Mouse (Mus musculus): Measurements from ENCODE around the gene Gfra4.
"Not testable (repeated sequence)": the region's sequence is repeated elsewhere in the genome, so short reads cannot be mapped to it uniquely, and the experiment has no call there.

Gene Gfra4

DNA sequence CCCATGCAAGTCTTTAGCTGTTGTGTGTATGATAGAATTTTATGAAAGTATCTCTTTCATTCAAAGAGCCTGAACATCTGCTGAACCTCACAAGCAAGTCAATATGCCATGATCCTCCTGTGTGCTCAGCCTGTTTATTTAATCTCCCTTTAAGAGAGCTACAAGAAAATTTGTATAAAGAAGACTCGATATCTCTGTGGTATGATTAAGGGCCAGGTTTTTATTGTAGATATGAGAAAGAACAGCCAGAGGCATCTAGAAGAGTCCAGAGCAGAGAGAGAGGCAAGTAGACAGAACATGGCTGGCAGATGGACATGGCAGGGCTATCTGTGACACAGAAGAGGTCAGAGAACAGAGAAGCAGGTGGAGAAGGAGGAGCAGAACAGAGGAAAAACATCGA lies 3.1 kb upstream of the Gfra4 start:
- DNase-seq (ENCODE audit: low spot score), result no peak

DNA sequence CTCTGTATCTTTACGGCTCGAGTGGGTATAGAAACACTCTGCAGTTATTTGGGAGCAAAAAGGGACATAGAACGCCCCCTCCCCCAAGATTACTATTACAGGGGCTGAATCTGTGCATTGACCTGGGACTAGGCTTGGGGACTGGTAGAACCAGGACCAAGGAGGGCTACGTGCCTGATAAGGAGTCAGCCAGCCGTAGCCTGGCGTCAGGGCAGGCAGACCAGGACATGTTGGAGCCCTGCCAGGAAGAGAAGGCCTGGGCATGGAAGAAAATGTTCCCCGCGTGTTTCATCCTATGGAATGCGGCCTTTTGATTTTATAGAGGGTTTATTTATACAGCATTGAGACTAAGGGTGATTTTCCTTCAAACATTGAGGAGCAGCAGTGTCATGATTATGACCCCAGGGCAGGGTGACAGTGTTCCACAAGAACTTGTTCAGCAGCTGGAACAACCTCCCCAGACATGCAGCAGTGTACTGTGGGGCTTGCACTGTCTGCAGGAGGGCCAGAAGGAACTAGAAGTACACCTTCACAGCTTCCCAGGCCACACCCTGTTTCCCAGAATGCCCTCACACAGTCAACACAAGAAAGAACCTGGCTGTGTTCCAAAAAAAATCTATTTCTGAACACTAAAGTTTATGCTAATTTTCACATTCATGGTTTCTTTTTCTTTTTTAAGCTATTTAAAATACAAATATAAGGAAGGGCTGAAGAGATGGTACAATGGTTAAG lies 2.3 kb upstream of the Gfra4 start:
- no peak for DNase-seq (ENCODE audit: low spot score)

DNA sequence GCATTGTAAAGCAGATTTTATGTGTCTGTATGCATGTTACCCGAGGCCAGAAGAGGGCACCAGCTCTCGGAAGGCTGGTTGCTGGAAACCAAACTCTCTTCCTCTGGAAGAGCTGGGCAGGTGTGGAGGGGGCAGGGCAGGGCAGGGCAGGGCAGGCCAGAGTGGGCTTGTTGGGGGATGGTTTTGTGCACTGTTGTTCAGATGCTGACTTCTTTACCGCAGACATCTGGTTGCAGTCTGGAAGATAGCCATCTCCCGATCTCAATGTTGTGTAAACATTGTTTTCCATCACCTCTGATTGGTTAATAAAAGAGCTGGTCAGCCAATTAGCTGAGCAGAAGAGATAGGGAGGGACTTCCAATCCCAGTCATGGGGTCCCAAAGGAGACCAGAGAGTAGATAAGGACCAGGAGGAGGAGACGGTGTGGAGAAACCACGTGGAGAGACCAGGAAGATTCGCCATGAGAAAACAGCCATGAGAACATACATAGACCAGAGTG lies 1.5 kb upstream of the Gfra4 start:
- no peak for DNase-seq (ENCODE audit: low spot score)

DNA sequence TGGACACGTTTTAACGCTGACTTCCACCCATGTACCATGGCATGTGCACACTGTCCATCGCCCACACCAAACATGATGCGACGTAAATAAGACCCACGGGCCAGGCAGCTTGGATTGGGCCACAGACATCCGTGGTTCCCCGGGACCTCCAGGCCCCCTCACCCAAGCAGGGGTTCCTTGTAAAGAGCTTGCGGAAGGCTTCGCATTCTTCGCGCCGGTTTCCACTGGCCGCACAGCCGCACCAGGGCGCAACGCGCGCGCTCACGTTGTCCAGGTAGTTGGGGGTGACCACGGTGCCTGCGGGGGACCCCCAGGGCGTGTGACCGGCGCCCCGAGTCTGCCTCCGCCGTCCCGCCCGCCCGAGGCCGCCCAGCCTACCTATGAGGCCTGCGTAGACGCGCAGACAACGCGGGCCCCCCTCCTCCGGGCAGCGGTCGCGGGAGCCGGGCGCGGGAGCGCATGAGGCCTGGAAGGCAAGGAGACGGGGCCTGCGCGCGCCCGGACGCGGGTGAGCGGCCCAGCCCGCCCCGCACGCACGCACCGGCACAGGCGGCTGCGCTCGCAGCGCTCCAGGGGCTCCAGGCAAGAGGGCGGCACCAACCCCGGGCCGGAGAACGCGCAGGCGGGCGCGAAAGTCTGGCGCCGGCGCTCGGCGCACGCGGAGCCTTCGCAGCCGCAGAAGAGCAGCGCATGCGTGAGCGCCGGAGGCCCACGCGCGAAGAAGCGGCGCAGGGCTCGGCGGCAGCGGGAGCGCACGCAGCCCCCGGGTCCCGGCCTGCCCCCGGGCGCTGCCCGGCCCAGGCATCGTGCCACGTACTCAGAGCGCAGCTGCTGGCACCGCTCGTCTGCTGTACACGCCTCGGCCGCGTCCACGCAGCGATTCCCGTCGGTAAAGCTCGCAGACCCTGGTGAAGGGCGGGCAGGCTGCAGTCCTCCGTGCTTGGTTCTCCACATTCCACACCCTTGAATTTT lies 1.7 kb downstream of the Gfra4 start:
- peak; percentile 42 for DNase-seq (ENCODE audit: low spot score)

DNA sequence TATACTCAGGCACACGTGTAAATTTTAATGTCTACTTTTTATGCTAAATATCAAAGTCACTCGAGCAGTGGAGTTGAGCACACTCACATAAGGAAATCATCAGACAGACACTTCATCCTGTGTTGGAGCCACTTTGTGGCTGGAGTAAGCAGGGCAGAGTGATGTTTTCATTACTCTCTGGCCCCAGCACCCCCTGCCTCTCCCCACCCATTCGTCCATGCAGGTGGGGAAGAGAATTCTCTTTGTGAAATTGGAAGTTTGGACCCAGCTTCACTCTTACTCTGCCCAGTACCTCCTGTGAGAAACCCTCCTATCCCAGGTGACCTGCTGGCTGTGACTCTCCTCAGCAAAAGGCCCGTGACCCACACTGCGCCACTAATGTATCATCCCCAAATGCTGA lies 4.2 kb downstream of the Gfra4 start:
- no peak for DNase-seq (ENCODE audit: low spot score)

DNA sequence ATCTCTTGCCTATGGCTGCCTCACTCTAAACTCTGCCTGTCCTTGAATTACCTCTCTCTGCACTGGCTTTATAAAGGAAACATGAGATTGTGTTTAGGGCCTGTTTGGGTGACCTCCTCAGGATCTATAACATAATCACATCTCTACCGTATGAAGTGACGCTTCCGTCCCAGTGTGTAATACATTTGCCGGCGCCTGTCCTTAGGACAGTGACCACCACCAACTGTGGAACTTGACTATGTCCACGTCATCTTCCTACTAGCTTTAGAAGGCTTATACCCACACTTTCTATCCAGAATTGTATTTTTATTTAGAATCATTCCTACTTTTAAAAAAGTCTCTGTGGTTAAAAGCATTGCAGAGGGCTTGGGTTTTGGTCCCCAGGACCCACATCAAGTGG lies 4.7 kb downstream of the Gfra4 start:
- DNase-seq (ENCODE audit: low spot score), result no peak

DNA sequence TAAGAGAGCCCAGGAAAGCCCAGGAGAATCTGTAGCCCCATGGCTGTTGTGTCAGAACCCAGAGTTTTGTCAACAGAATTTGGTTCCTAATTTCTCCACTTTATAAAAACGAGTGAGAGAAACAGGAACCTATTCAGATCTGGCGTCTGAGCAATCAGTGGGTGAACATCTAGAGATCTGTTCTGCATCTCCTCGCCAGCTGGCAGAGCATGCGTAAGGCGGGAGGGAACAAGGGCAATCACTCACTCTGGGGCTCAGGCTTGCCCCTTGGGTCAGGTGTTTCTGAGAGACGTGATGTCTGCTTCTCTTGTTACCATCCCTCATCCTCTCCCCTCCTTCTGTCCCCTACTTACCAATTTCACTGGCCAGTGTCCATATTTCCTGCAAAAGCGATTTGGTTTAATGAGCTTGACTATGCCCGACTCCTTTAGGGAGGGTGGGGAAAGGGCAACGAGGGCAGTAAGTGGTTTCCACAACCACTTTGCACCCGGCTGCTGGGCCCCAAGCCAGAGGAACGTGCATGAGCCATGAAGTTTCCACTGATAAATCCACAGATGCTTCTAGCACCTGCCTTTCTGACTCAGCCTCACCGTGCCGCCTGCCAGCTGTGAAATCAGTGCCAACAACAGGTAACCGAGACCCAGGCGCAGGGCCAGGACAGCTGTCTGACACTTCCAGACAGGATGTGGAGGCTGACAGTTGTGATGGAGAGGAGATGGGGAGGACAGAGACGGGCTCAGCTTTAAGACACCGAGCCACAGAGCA lies 5.5 kb downstream of the Gfra4 start:
- no peak for DNase-seq (ENCODE audit: low spot score)

DNA sequence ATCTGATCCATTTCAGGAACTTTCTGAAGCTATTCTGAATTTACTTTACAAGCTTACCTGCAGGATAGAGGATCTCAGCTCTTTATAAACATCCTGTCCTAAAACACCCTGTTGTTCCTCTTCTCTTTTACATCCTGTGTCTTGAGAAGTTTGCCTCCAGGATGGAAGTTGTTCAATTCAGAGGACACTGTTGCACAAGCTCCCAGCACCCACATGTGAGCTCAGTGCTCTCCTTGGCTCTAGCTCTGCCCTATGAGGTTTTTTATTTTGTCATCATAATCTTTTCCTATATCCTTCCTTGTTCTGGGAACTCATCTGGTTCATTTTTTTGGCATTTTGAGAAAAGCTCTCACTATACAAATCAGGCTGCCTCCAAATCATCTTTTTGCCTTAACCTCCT lies 6.1 kb downstream of the Gfra4 start:
- no peak for DNase-seq (ENCODE audit: low spot score)

DNA sequence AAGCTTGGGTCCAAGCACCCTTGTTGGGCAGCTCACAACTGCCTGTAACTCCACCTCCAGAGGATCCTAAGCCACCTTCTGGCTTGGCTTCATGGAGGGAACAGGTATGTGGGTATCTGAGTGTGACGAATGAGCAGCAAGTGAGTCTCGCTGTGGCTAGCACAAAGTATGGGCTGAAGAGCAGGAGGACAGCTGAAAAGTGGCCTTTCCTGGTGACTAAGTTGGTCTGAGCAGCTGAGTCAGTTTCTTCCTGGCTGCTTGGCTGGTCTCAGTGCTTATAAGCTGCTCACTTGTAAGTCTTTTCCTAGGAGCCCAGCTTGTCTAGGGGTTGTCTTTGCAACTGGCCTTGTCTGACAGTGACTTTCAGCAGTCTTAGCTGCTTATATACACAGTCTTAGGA lies 6.5 kb downstream of the Gfra4 start:
- DNase-seq (ENCODE audit: low spot score), result no peak

DNA sequence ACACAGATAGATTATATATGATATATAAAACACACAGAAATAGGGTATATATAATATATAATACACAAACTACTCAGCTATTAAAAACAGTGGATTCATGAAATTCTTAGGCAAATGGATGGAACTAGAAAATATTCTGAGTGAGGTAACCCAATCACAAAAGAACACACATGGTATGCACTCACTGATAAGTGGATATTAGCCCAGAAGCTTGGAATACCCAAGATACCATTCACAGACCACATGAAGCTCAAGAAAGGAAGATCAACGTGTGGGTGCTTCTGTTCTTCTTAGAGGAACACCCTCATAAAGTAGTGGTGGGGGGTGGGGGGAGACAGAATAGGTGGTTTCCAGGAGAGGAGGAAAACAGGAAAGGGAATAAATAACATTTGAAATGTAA lies 11.5 kb downstream of the Gfra4 start:
- not testable (repeated sequence) for DNase-seq (ENCODE audit: low spot score)

DNA sequence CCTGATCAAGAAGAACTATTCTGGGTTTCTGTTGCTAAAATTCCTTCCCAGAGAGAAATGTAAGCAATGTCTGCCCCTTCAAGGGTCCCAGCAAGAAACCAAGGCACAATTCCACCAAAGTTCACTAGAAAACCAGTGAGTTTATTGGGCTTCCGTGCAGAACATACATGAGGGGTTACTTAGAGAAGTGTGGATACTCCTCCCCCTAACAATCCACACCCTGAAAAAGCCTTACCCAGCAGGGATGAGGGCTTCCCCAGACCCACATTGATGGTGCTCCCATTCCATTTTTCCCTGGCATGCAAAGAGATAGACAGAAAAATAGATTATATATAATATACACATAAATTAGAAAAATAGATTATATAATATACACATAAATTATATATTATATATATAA lies 11.9 kb downstream of the Gfra4 start:
- no peak for DNase-seq (ENCODE audit: low spot score)

DNA sequence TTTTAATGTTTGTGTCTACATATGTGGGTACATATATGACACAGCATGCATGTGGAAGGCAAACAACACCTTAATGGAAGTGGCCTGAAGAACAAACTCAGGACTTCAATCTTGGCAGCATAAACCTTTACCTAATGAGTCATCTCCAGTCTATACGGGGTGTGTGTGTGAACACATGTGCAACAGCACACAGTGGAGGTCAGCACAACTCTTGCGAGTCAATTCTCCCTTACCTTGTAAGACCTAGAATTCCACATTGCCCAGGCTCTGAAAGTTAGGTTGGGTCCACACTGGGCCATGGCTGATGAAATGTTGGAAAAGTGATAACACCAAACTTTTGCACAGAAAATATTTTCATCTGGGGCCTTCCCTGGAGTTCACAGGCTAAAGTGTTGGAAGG lies 12.3 kb downstream of the Gfra4 start:
- DNase-seq (ENCODE audit: low spot score), result no peak

DNA sequence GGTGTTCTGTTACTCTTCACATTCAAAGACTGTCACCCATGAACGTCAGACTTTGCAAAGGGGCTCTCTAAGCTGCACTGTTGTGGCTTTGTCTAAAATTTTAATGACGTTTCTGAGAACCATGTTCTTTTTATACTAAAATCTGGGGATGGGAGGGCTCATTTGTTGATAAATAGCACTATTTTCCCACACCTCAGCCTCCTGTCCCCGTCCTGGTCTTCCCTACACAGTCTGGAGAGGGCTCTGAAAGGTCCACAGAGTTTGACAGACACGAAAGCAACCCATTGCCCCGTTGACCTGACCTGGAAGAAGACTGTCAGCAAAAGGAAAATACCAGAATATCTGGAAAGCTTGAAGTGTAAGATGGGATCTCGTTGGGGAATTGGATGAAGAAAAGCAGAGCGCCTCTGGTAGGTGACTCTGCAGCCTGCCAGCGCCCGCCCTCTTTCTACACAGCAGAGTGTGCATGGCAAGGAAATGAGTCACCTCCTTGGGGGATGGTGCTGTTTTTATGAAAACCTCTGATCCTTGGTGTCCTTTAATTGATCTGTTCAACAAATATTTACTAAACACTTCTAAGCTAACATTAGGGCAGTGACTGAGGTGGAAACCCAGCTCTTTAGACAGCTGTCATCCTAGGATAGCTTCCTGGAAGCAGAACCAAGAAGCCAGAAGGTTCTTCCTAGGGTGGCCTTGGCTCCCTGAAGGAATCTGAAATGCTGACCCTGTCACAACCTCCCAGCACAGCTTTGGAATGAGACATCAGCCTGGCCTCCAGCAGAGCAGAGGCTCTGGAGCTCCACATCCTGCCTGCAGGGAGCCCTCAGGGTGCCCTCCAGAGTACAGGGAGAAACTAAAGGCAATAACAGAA lies 13.6 kb downstream of the Gfra4 start:
- DNase-seq (ENCODE audit: low spot score), result no peak

DNA sequence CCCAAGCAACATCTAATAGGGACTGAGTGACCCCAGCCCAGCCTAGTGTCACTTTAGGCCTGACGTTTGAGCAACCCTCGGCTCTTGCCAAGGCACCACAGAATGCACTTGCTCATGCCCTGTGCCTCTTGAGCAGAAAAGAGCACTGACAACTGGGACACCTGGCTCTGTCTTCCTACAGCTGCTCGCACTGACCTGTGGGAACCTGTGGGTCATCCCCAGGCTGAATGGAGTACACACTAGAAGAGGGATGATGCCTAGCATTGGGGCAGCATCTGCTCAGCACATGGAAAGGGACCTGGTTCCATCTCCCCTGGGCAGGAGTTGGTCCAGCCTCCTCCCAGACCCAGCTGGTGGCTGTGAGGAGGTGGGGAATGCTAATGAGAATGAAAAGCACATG lies 15.9 kb downstream of the Gfra4 start:
- no peak for DNase-seq (ENCODE audit: low spot score)

DNA sequence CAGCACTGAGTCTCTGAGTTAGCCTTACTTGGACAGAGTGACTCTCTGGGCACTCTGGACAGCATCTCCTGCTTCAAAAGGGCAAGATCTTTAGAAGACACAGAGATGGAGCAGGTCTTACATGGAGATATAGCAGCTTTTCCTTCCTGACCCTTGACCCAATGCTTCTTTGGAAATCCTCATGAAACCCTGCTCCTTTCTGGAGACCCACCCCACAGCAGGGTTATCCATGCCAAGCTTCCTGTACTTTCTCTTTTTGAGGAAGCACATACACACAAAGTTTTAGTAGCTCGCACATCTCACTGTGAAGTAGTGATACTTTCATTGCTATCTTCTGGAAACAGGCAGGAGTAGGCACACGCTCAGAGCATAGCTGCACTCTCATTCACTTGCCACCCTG lies 17.7 kb downstream of the Gfra4 start:
- no peak for DNase-seq (ENCODE audit: low spot score)

DNA sequence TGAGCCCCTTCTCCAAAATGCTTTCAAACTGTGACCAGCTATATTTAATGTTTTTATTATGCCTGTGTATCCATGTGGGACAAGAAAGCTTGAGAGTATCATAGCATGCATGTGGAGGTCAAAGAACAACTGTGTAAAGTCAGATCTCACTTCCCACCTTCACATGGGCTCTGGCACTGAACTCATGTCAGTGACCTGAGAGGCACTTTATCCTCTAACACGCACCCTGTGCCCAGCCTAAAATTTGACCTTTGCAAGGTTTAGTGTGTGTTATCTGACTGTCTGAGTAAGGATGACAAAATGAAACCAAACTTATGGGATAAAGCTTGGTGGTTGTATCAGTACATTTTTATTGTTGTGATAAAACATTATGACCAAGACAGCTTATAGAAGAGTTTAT lies 32.3 kb downstream of the Gfra4 start:
- DNase-seq (ENCODE audit: low spot score), result no peak

DNA sequence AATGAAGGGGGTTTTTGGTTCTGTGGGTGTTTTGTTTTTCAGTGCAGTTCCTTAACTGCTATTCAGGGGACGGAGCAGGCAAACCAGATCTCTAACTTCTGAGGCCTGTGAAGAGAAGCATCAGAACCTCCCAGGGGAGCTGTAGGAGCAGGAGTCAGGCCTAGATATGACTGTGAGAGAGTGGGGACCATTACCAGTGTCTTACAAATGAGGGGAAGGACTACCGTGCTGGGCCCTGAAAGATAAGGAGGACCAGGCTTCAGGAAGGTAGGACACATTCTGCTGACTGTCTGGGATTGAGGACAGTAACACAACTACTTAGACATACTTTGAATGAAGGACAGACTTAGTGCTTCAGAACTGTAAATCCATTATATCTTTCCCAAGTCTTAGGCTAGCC lies 33.8 kb downstream of the Gfra4 start:
- no peak for DNase-seq (ENCODE audit: low spot score)

DNA sequence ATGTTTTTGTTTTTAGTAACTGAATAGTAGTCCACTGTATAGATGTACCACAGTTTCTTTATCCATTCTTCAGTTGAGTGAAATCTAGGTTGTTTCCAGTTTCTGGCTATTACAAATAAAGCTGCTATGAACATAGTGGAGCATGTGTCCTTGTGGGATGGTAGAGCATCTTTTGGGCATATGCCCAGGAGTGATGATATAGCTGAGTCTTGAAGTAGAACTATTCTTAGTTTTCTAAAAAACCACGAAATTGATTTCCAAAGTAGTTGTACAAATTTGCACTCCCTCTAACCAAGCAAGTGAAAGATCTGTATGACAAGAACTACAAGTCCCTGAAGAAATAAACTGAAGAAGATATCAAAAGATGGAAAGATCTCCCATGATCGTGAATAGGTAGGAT lies 50.1 kb downstream of the Gfra4 start:
- no peak for DNase-seq (ENCODE audit: low spot score)

All from testis, postnatal 14 days (tissue).